Mouse (Mus musculus) CD4-positive, CD25-positive, alpha-beta regulatory T cell, adult 2 months (primary cell): ENCODE data around the gene Gm10392.

ENCODE experiments used
- DNase-seq: peaks from one replicate; pipeline ENCODE4 v3.0.0-alpha.2; 2012; ENCODE audit warnings: low read depth, low spot score

Gm10392 gene

GRCm38 (mm10) chr11:77508068-77509021, 10.7 kb downstream of the Gm10392 start:
- DNase-seq: peak; percentile 92

GRCm38 (mm10) chr11:77507426-77507825, 11.6 kb downstream of the Gm10392 start:
- DNase-seq: no peak

GRCm38 (mm10) chr11:77506941-77507340, 12.1 kb downstream of the Gm10392 start:
- no peak for DNase-seq

DNA sequence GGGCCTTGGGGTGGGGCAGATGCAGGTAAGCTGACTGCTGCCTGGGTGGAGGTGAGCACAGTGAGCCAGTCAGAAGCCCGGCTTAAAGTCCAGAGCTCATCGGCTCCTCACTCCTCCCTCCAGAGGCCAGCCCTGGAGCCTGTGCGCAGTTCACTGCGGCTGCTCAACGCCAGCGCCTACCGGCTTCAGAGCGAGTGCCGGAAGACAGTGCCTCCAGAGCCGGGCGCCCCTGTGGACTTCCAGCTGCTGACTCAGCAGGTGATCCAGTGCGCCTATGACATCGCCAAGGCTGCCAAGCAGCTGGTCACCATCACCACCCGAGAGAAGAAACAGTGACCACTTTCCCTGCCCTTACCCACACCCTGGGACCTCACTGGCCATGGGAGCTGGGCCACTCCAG, 12.7 kb downstream of the Gm10392 start:
- no peak for DNase-seq

DNA sequence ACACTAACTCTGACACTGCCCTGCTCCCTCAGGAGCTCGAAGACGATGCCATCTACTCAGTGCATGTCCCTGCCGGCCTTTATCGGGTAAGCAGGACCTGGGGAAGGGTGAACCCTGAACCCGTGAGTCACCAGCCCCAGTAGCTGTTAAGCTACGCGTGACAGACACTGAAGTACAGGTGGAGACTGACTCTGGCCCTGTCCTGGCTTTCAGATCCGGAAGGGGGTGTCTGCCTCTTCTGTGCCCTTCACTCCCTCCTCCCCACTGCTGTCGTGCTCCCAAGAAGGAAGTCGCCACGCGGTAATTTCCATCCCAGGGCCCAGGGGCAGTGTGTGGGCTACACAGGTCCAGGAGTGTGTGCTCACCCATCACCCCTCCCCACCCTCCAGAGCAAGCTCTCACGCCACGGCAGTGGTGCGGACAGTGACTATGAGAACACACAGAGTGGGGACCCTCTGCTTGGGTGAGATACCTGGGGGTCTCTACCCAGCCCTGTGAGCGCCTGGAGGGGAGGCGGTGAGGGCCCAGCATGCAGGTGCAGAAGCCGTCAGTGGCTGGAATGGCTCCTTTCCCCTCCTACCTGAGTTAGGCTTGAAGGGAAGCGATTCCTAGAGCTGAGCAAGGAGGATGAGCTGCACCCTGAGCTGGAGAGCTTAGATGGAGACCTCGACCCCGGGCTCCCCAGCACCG, 13.6 kb downstream of the Gm10392 start:
- no peak for DNase-seq

DNA sequence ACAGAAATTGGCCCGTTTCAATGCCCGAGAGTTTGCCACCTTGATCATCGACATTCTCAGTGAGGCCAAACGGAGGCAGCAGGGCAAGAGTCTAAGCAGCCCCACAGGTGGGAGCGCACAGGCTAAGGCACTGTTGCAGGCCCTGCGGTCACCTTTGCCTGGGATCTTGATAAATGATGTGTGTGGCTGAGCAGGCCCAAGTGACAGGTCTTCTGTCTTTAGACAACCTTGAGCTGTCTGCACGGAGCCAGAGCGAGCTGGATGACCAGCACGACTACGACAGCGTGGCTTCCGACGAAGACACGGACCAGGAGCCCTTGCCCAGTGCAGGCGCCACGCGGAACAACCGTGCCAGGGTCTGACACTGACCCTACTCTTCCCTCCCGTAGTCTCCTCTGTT, 14.6 kb downstream of the Gm10392 start:
- no peak for DNase-seq

DNA sequence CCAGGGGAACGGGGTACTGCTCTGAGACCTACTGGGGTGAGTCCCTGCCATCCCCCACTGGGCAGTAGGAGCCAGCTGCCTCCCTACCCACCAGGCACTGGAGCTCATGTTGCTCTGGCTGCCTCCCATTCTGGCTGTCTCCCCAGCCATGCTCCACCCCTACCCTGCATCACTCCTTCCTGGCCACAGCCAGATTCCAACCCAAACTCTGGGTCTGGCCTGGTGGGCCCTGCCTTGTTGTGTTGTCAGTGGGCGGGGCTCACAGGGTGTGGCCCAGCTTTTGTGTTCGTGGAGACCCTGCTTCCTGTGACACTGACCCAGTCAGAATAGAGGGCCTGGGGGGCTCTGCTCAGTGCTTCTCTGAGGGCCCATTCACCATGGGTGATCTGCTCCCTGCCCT, 15.5 kb downstream of the Gm10392 start:
- DNase-seq: no peak

GRCm38 (mm10) chr11:77502481-77502880, 16.5 kb downstream of the Gm10392 start:
- DNase-seq: no peak

- no peak for DNase-seq
Observed at GRCm38 (mm10) chr11:77501971-77502370, 17.0 kb downstream of the Gm10392 start.

DNA sequence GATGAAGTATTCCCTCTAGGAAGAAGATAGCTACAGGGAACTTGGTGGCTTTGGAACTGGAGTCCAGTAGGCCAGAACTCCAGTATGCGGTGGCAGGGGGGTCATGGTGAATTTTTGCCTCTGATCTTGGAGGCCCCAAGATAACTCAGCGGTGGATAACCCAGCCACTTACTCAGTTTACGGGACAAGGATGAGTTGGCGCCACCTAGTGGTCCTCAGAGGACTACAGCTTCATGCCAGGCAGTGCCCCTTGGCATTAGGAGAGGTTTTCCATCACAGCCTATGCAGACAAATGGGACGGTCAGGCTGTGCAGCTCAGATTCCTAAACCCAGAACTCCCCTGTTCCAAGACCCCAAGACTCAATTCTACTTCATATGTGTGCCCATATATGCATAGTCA, 17.6 kb downstream of the Gm10392 start:
- peak; percentile 91 for DNase-seq

- no peak for DNase-seq
Observed at GRCm38 (mm10) chr11:77500361-77501325, 18.4 kb downstream of the Gm10392 start.

DNA sequence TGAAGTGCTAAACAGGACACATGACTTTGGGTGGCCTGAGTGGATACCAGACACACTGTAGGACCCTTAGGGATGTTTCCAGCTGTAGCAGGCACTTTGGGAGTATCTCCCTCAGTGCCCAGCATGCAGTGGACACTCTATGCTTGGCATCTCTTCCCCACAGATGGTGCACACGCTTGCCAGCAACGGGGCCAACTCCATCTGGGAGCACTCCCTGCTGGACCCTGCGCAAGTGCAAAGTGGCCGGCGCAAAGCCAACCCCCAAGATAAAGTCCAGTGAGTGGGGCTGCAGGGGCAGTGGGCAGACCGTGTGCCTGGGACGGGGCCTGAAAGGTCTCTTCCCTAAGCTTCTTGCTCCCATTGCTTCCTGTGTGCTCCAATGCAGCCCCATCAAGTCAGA, 19.6 kb downstream of the Gm10392 start:
- DNase-seq: no peak

DNA sequence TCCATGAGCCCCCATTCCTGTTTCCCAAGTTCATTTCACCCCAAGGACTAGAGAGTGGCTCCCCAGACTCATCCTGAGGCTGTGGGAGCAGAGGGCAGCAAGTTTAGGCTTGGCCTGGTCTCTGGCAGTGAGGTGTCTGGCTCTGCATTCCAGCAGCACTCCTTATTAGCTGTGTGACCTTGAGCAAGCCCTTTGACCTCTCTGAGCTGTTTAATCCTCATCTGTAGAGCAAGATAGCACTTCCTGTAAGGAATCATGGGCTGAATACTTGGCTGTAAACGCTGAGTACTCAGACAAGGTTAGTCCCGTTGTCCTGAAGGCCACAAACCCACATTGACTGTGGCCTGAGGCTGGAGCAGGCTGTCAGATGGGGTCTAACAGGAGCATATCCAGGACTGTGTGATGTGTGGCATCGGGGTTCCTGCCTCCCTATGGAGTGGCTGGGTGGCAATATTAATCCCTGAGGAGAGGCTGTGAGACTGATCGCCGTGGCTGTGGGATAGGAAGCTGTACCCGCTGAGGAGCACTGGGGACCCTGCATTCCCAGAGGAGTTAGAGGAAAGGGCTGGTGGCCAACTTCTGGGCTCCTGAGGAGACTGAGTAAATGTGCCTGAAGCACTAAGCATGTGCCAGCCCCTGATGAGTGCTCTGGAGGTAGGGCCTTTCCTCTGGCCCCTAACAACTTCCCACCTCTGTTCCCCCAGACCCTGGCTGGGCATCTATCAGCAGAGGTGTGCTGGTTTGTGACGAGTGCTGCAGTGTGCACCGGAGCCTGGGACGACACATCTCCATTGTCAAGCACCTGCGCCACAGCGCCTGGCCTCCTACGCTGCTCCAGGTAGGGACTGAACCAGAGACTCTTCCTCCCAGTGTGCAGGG, 20.5 kb downstream of the Gm10392 start:
- no peak for DNase-seq

GRCm38 (mm10) chr11:77497851-77498250, 21.1 kb downstream of the Gm10392 start:
- DNase-seq: no peak

- peak; percentile 79 for DNase-seq
Observed at GRCm38 (mm10) chr11:77497341-77497756, 21.6 kb downstream of the Gm10392 start.

- no peak for DNase-seq
Observed at GRCm38 (mm10) chr11:77495507-77495906, 23.5 kb downstream of the Gm10392 start.

DNA sequence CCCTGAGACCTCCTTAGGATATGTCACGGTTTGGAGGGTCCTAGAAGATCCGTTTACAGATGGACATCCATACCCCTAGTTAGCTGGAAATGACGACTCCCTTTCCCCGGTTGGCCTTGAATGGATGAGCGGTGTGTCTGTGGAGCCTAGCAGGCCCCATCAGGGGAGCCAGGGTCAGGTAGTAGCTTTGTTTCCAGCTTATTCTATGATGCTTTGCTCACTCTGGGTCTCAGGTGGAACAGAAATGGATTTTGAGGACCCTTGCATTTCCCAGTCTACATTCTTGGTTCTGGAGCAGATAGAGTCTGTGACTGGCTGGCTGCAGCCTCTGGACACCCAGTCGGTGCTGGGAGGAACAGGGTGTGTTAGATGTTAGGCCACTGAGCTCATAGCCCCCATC, 24.2 kb downstream of the Gm10392 start:
- DNase-seq: no peak

- no peak for DNase-seq
Observed at GRCm38 (mm10) chr11:77494344-77494676, 24.7 kb downstream of the Gm10392 start.

GRCm38 (mm10) chr11:77493512-77494343, 25.3 kb downstream of the Gm10392 start, which contains the start of gene Git1:
TSS of gene Git1 (plus strand) at chr11:77493562.
- peak; percentile 62 for DNase-seq

- peak; percentile 95 for DNase-seq
Observed at GRCm38 (mm10) chr11:77492911-77493332, 26.1 kb downstream of the Gm10392 start.
